Mouse (Mus musculus): ENCODE measurements around the gene Dera.

GRCm38 (mm10) chr6:137775159-137775558, 20.8 kb downstream of the Dera start:
- TF ChIP-seq POLR2A (IDR thresholded peaks at IDR 0.05; ENCODE audit: insufficient read length, low read depth): no peak
- TF ChIP-seq E2F4 (IDR thresholded peaks at IDR 0.05; ENCODE audit: insufficient read depth): no peak
- TF ChIP-seq TCF12 (IDR thresholded peaks at IDR 0.05; ENCODE audit: insufficient read depth, poor library complexity, severe bottlenecking): no peak
- no peak for TF ChIP-seq MAX (IDR thresholded peaks at IDR 0.05; ENCODE audit: low read depth)
- no peak for TF ChIP-seq USF1 (IDR thresholded peaks at IDR 0.05; ENCODE audit: low read depth)
- no peak for TF ChIP-seq POLR2AphosphoS2 (IDR thresholded peaks at IDR 0.05; ENCODE audit: insufficient read length, low read depth)
- no peak for TF ChIP-seq TCF3 (IDR thresholded peaks at IDR 0.05; ENCODE audit: insufficient read length, low read depth)
- TF ChIP-seq MYOG (IDR thresholded peaks at IDR 0.05; ENCODE audit: control insufficient read depth in 1 of 3, insufficient read depth in 1 of 3, insufficient read length in 2 of 3, low read depth in 2 of 3): no peak
- no peak for TF ChIP-seq SRF (IDR thresholded peaks at IDR 0.05; ENCODE audit: control insufficient read depth, insufficient read length, low read depth)
- no peak for TF ChIP-seq CEBPB (IDR thresholded peaks at IDR 0.05; ENCODE audit: insufficient read depth, poor library complexity, severe bottlenecking)
- no peak for TF ChIP-seq MYOD1 (IDR thresholded peaks at IDR 0.05; ENCODE audit: control insufficient read depth in 1 of 3, insufficient read length in 2 of 3, low read depth in 2 of 3)
- TF ChIP-seq REST (IDR thresholded peaks at IDR 0.05; ENCODE audit: insufficient read depth, insufficient read length): no peak
